Mouse (Mus musculus): ENCODE measurements around the gene Ccdc149.

- TF ChIP-seq EP300 (IDR thresholded peaks at IDR 0.05): no peak
- TF ChIP-seq CTCF (IDR thresholded peaks at IDR 0.05): no peak
These were observed 48.6 kb upstream of the Ccdc149 start for GRCm38 (mm10) chr5:52519921-52520320.
